Mouse (Mus musculus): Measurements from ENCODE around the gene Sphk2. TPM values are rescaled to one million over a fixed set of nuclear protein-coding genes. Genes with fewer than 3 reads are reported as not detected.

Gene Sphk2
- polyA plus RNA-seq, 1 experiment from 2014 or later: 29.3 TPM

DNA sequence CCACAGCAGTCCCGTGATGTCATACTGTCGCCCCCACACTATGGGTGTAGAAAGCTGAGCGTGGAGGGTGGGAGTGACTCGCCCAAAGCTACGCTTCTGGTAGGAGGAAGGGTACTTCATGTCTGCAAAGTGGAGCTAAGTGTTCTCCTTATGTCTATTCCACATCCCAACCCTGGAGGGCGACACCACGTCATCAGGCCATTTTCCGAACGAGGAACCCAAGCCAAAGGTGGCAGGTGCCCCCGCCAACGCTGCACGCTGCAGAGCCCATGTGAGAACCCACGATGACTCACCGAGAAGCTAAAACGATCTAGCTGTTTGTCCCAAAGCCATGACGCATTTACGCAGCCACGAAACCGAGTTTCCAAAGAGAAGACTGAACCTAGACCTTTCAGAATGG, 24.5 kb upstream of the Sphk2 start:
- no peaks in the 10 kb centered on the region for H3K36me3 ChIP-seq
- H3K4me3 ChIP-seq: peak overlapping the region; percentile 42
- 0 out of 2 replicates have a peak, but pooled peaks cover 2% of the 10 kb centered on the region for H3K9me3 ChIP-seq
- H3K4me1 ChIP-seq: peaks cover 10% of the 10 kb centered on the region
- H3K27ac ChIP-seq: no peak overlapping the region
- H3K27me3 ChIP-seq (ENCODE audit: insufficient read depth, poor library complexity, severe bottlenecking): peaks cover 18% of the 10 kb centered on the region
- DNase-seq (ENCODE audit: low spot score): no peak
- WGBS: 37% methylated on average over 19 of the region's 19 CpGs

- DNase-seq (ENCODE audit: low spot score): no peak
- WGBS: 33% methylated on average over 11 of the region's 11 CpGs
- Histone ChIP-seq H3K4me3 (peak overlapping the region; percentile 42), H3K27me3 (ENCODE audit: insufficient read depth, poor library complexity, severe bottlenecking) (peaks cover 18% of the 10 kb centered on the region), H3K36me3 (no peaks in the 10 kb centered on the region), H3K9me3 (0 out of 2 replicates have a peak, but pooled peaks cover 2% of the 10 kb centered on the region), H3K27ac (no peak overlapping the region), H3K4me1 (peaks cover 10% of the 10 kb centered on the region)
Measured at GRCm38 (mm10) chr7:45741777-45742176, 24.0 kb upstream of the Sphk2 start.

DNA sequence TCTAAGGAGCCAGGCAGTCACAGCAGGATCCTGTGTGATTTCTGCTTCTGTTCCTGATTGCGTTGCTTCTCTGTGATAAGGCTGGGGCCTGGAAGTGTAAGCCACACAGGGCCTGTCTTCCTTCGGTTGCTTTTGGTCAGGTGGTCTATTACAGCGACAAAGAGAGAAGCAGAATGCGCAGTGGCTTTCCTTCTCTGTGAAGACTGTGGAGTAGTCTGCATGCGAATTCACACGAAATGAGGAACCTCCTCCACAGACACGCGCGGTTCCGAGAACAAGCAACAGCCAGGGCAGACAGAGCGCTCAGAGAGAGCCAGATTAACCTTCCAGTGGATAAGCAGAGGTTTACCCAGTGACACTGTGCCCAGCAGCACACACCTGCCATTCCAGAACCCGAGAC, 23.5 kb upstream of the Sphk2 start:
- no peaks in the 10 kb centered on the region for H3K36me3 ChIP-seq
- H3K27ac ChIP-seq: no peak overlapping the region
- no peaks in the 10 kb centered on the region for H3K9me3 ChIP-seq
- WGBS: 75% methylated on average over 12 of the region's 12 CpGs
- peaks cover 10% of the 10 kb centered on the region for H3K4me1 ChIP-seq
- H3K27me3 ChIP-seq (ENCODE audit: insufficient read depth, poor library complexity, severe bottlenecking): peaks cover 18% of the 10 kb centered on the region
- DNase-seq (ENCODE audit: low spot score): no peak
- H3K4me3 ChIP-seq: peak overlapping the region; percentile 42; the same call in 1 of the 2 replicates

DNA sequence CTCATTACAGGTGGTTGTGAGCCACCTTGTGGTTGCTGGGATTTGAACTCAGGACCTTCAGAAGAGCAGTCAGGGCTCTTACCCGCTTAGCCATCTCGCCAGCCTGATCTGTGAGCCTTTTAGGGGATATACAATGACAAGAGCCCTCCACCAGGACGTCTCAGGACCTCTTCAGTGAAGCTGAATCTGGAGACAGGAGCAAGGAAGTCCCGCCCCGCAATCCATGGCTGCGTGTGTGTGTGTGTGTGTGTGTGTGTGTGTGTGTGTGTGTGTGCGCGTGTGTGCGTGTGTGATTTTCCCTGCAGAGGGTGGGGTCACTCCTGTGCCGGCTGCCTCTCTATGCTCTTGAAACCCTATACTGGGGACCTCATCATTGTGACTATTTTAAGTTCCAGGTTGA, 22.0 kb upstream of the Sphk2 start:
- WGBS: 62% methylated on average over 10 of the region's 10 CpGs

DNA sequence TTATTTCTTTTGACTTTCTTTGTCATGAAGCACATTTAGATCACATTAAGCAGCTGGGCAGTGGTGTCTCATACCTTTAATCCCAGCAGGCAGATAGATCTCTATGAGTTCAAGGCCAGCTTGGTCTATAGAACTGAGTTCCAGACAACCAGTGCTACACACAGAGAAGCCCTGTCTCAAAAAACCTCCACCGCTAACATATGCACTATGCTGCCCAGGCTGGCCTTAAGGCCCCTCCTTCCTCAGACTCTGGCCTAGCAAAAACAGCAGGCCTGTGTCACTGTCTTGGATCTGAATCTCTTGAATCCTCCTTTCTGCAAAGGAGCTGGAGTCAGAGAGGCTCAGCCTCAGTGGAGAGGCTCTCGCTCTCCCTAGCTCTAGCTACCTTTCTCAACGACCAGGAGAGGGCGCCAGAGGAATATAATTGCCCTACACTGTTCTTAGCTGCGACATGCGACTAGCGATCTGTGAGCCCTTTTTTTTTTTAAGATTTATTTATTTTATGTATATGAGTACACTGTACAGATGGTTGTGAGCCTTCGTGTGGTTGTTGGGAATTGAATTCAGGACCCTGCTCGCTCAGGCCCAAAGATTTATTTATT, 21.5 kb upstream of the Sphk2 start:
- Histone ChIP-seq H3K4me1 (peaks cover 10% of the 10 kb centered on the region), H3K9me3 (no peaks in the 10 kb centered on the region), H3K27me3 (ENCODE audit: insufficient read depth, poor library complexity, severe bottlenecking) (peaks cover 18% of the 10 kb centered on the region), H3K27ac (no peak overlapping the region), H3K36me3 (no peaks in the 10 kb centered on the region), H3K4me3 (no peak overlapping the region)
- DNase-seq (ENCODE audit: low spot score): peak; percentile 91
- WGBS: 6% methylated on average over 9 of the region's 9 CpGs

More for the DNA sequence above, 22.0 kb upstream of the Sphk2 start:
- Histone ChIP-seq H3K4me3 (no peak overlapping the region), H3K27me3 (ENCODE audit: insufficient read depth, poor library complexity, severe bottlenecking) (peaks cover 18% of the 10 kb centered on the region), H3K27ac (no peak overlapping the region), H3K4me1 (peaks cover 10% of the 10 kb centered on the region), H3K9me3 (no peaks in the 10 kb centered on the region), H3K36me3 (no peaks in the 10 kb centered on the region)
- no peak for DNase-seq (ENCODE audit: low spot score)

DNA sequence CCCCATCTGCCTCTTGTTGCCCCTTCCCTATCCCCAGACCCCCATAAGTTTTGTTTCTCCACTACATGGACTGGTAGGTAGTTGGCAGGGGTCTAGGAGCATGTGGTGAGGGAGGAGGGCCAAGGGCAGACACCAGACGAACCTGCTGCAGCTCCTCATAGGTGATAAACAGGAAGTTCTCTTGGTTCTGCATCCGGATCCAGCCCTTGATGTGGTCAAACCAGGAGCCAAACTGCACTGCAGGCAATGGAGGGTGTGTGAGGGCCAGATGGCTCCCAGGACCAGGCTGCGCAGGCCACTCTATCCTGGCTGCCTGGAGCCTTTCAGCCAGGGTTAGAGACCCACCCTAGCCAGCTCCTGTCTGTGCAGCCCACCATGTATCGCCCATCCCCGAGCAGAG, 15.7 kb upstream of the Sphk2 start:
- WGBS: 74% methylated on average over 5 of the region's 5 CpGs
- DNase-seq (ENCODE audit: low spot score): no peak

DNA sequence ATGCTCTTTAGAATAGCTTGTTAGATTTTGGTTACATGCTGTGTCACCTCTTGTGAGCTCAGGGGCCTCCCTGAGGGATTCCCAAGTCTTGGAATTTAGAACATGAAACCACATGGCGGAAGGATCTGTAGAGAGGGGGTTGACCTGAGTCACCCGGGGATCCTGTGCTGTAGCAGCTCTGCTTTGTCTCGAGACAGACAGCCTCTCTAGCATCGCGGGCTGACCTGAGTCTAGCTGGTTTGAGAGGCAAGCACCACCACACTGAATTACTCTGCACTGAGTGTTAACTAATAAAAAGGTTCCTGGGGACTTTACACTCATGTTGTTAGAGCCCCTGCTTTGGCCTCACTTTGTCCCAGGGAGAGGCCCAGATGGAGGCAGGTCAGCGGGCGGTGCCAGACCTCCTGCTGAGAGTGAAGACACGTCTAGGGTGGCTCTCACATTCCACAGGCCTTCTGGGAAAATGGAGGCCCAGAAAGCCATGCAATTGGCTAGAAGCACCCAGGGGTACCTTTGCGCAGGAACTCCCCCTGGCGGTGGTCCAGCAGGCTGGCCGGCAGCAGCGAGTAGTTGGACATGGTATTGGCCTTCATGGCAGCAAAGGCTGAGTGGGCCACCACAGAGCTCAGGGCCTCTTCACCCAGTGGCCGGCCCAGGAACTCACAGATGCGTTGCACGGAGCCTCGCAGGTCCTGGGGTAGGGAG, 13.1 kb upstream of the Sphk2 start:
- Histone ChIP-seq H3K4me1 (peaks cover 25% of the 10 kb centered on the region), H3K9me3 (no peaks in the 10 kb centered on the region), H3K27me3 (ENCODE audit: insufficient read depth, poor library complexity, severe bottlenecking) (no peaks in the 10 kb centered on the region), H3K27ac (peak overlapping the region; percentile 59), H3K4me3 (no peak overlapping the region), H3K36me3 (peaks cover 29% of the 10 kb centered on the region)
- DNase-seq (ENCODE audit: low spot score): peak; percentile 90
- 14% methylated on average over 16 of the region's 16 CpGs for WGBS

More for the DNA sequence above, 15.7 kb upstream of the Sphk2 start:
- Histone ChIP-seq H3K9me3 (no peaks in the 10 kb centered on the region), H3K4me3 (no peak overlapping the region), H3K36me3 (peaks cover 10% of the 10 kb centered on the region; the same call in 1 of the 2 replicates), H3K27me3 (ENCODE audit: insufficient read depth, poor library complexity, severe bottlenecking) (no peaks in the 10 kb centered on the region), H3K27ac (no peak overlapping the region), H3K4me1 (peaks cover 21% of the 10 kb centered on the region)

DNA sequence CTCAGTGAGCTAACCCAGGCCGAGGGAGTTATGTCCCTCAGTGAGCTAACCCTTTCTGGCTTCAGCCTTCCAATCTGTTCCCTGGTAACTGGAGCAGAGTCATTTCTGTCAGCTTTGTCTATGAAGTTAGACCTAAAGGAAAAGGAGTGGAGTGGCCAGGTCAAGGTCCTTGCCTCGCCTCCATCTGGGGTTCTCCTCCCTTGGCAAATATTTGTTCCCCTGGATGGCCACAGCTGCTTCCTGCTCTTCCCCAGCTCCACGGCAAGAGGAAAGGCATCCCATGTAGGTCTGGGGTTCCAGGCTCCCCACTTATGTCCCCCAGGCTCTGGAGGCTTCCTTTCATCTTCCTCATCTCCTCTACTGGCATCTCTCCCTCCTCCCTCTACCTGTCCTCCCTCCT, 9.8 kb upstream of the Sphk2 start:
- DNase-seq (ENCODE audit: low spot score): no peak
- Histone ChIP-seq H3K9me3 (no peaks in the 10 kb centered on the region), H3K36me3 (peaks cover 62% of the 10 kb centered on the region), H3K27ac (no peak overlapping the region), H3K27me3 (ENCODE audit: insufficient read depth, poor library complexity, severe bottlenecking) (no peaks in the 10 kb centered on the region), H3K4me1 (peaks cover 26% of the 10 kb centered on the region), H3K4me3 (no peak overlapping the region)
- WGBS: 92% methylated on average over 3 of the region's 3 CpGs

DNA sequence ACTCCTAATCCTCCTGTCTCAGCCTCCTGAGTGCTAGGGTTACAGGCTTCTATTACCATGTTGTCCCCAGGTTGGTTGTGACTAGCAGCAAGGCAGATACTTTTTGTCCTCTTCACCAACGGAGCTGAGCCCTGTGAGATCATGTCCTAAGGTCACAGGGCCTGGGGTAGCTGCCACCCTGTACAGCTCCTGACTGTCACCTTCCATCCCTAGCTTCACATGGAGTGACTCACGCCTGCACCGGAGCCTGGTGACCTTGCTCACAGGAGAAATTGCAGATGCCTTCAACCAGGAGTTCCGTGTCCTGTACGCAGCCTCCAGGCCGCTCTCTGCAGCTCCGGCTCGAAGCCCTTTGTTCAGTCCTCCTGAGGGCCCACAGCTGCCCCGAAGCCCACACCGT, 8.6 kb upstream of the Sphk2 start:
- Histone ChIP-seq H3K9me3 (no peaks in the 10 kb centered on the region), H3K36me3 (peaks cover 74% of the 10 kb centered on the region), H3K4me3 (no peak overlapping the region), H3K27me3 (ENCODE audit: insufficient read depth, poor library complexity, severe bottlenecking) (no peaks in the 10 kb centered on the region), H3K27ac (no peak overlapping the region), H3K4me1 (peaks cover 37% of the 10 kb centered on the region)
- DNase-seq (ENCODE audit: low spot score): no peak
- WGBS: 94% methylated on average over 10 of the region's 10 CpGs

DNA sequence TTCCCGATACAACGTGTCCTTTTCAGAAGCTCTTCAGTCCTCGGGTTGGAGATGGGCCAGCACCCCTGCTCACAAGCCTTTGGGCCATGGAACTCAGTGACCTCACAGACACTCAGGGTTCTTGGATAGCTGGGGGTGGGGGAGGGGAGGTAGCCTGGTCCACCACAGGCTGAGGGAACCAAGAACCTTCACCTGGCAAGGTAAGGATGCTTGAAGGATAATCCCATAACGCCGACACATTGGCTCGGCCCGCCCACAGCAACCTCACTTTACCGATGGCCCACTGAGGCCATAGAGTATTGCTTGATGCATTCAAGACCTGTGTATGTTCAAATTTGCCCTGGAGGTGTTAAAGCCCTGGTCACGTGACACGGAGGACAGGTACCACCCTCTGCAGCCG, 7.9 kb upstream of the Sphk2 start, which contains the start of gene Spaca4:
Gene Spaca4, minus strand, starts transcription at position 101 of the 400 bp plus-strand sequence.
- Histone ChIP-seq H3K27ac (no peak within 1 kb of the TSS), H3K9me3 (no peaks in the 10 kb centered on the region), H3K27me3 (ENCODE audit: insufficient read depth, poor library complexity, severe bottlenecking) (no peaks in the 10 kb centered on the region), H3K4me1 (peaks cover 37% of the 10 kb centered on the region), H3K4me3 (no peak within 1 kb of the TSS), H3K36me3 (peaks cover 81% of the 10 kb centered on the region)
- WGBS: 92% methylated on average over 11 of the region's 11 CpGs
- no peak for DNase-seq (ENCODE audit: low spot score)

DNA sequence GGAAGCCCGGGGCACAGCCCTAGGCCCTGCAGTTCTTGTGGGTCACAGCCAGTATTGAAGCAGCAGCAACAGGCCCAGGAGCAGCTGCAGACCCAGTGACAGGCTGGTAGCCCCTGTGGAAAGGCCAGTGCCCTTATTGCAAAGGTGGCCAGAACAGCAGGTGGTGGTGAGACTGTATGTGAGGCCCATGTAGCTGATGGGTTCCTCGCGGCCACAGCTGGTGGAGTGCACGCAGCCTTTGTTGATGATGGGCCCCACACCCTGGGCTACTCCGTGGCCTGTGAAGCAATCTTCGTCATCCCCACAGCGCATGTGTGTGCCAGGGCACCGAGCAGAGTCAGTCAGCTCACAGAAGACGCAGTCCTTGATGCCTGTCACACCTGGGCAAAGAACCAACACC, 7.3 kb upstream of the Sphk2 start:
- H3K36me3 ChIP-seq: peaks cover 86% of the 10 kb centered on the region
- no peaks in the 10 kb centered on the region for H3K27me3 ChIP-seq (ENCODE audit: insufficient read depth, poor library complexity, severe bottlenecking)
- DNase-seq (ENCODE audit: low spot score): no peak
- no peaks in the 10 kb centered on the region for H3K9me3 ChIP-seq
- H3K4me1 ChIP-seq: peaks cover 33% of the 10 kb centered on the region
- no peak overlapping the region for H3K27ac ChIP-seq
- H3K4me3 ChIP-seq: no peak overlapping the region
- WGBS: 92% methylated on average over 9 of the region's 9 CpGs

- no peaks in the 10 kb centered on the region for H3K9me3 ChIP-seq
- WGBS: 94% methylated on average over 14 of the region's 14 CpGs
- H3K36me3 ChIP-seq: peaks cover 92% of the 10 kb centered on the region
- H3K4me1 ChIP-seq: peaks cover 38% of the 10 kb centered on the region
- no peak for DNase-seq (ENCODE audit: low spot score)
- H3K4me3 ChIP-seq: no peak overlapping the region
- no peak overlapping the region for H3K27ac ChIP-seq
- H3K27me3 ChIP-seq (ENCODE audit: insufficient read depth, poor library complexity, severe bottlenecking): no peaks in the 10 kb centered on the region
Measured at GRCm38 (mm10) chr7:45723781-45724180, 6.0 kb upstream of the Sphk2 start.

GRCm38 (mm10) chr7:45723301-45723700, 5.5 kb upstream of the Sphk2 start:
- no peaks in the 10 kb centered on the region for H3K9me3 ChIP-seq
- peaks cover 40% of the 10 kb centered on the region for H3K4me1 ChIP-seq
- WGBS: 86% methylated on average over 4 of the region's 4 CpGs
- peaks cover 90% of the 10 kb centered on the region for H3K36me3 ChIP-seq
- no peak overlapping the region for H3K4me3 ChIP-seq
- no peak overlapping the region for H3K27ac ChIP-seq
- no peaks in the 10 kb centered on the region for H3K27me3 ChIP-seq (ENCODE audit: insufficient read depth, poor library complexity, severe bottlenecking)
- no peak for DNase-seq (ENCODE audit: low spot score)
